Mouse (Mus musculus) limb, embryonic 13.5 days (tissue): ENCODE results near the gene Lce1a1. TPM values are rescaled to one million over a fixed set of nuclear protein-coding genes. Genes with fewer than 3 reads are reported as not detected.
"Not testable (repeated sequence)": the region's sequence is repeated elsewhere in the genome, so short reads cannot be mapped to it uniquely, and the experiment has no call there.

ENCODE experiments used
- ATAC-seq: fragments of 200-750 bp; cut with Nextera tagmentation; 2 replicates; pipeline ENCODE4 v1.8.0; 2017; ENCODE audit warnings: low read depth, moderate number of reproducible peaks, moderate TSS enrichment; ENCODE audit not compliant: low FRiP score
- H3K27ac ChIP-seq: fragments of 300-500 bp; sonication (generic); 2 replicates; pipeline ENCODE4 v1.5.1; 2015; ENCODE audit warnings: inconsistent platforms, mild to moderate bottlenecking, moderate library complexity
- H3K27me3 ChIP-seq: fragments of 300-500 bp; sonication (generic); 2 replicates; pipeline ENCODE4 v1.6.1; 2015; ENCODE audit warnings: mild to moderate bottlenecking, inconsistent platforms
- H3K36me3 ChIP-seq: fragments of 300-500 bp; sonication (generic); 2 replicates; pipeline ENCODE4 v1.6.1; 2015; ENCODE audit warnings: inconsistent platforms, mild to moderate bottlenecking, moderate library complexity
- H3K4me1 ChIP-seq: fragments of 300-500 bp; sonication (generic); 2 replicates; pipeline ENCODE4 v1.6.1; 2015; ENCODE audit warnings: inconsistent platforms
- H3K4me2 ChIP-seq: fragments of 300-500 bp; sonication (generic); replicated peaks from 2 replicates; pipeline ENCODE4 v1.6.1; 2015; ENCODE audit warnings: inconsistent platforms, mild to moderate bottlenecking, moderate library complexity
- H3K4me3 ChIP-seq: fragments of 300-500 bp; sonication (generic); 2 replicates; pipeline ENCODE4 v1.5.1; 2015; ENCODE audit warnings: moderate library complexity, mild to moderate bottlenecking, inconsistent platforms
- H3K9ac ChIP-seq: fragments of 300-500 bp; sonication (generic); 2 replicates; pipeline ENCODE4 v1.6.1; 2015; ENCODE audit warnings: mild to moderate bottlenecking, inconsistent platforms
- H3K9me3 ChIP-seq: fragments of 300-500 bp; sonication (generic); 2 replicates; pipeline ENCODE4 v1.6.1; 2016; ENCODE audit warnings: inconsistent platforms
- WGBS: fragments of 180-500 bp; shearing (Covaris S2); methylation state at CpG from one replicate; pipeline ENCODE4 v1.1.7; 2015; 5-methylcytosine and 5-hydroxymethylcytosine counted together
- polyA plus RNA-seq: library from polyadenylated mRNA; unstranded; fragments of >200 nt; fragmentation: Nextera tagmentation; extraction: Ambion mirVana; gene quantifications from 2 replicates; pipeline ENCODE4 v1.2.1, GENCODE M21; 2015

The Lce1a1 gene
- not detected in 2 replicates for polyA plus RNA-seq

DNA sequence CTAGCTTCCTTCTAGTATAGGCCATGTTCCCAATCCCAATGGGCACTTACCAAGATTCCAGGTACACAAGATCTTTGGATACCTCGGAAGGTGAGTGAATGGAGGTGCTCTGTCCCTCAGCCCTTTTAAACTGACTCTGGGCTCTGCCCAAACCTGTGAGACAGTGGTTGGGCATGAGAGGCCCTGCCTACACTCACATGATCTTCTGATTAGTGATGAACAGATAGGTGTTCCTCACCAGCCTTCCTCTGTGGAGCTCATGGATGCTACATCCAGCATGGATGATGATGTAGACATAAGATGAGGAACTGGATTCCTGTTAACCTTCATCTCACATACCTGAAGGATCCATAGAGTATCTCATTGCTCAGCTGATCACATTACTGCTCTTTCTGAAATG is at the start of gene Lce1a1:
Gene Lce1a1 (minus strand): TSS at position 101 of the 400 bp plus-strand sequence.
- Histone ChIP-seq H3K36me3 (no peaks in the 10 kb centered on the region), H3K27me3 (no peaks in the 10 kb centered on the region), H3K4me2 (no peak within 1 kb of the TSS), H3K4me3 (no peak within 1 kb of the TSS), H3K27ac (no peak within 1 kb of the TSS), H3K9ac (no peak within 1 kb of the TSS), H3K9me3 (no peaks in the 10 kb centered on the region), H3K4me1 (no peaks in the 10 kb centered on the region)
- 92% methylated on average over 1 of the region's 1 CpGs for WGBS
- no peak for ATAC-seq

DNA sequence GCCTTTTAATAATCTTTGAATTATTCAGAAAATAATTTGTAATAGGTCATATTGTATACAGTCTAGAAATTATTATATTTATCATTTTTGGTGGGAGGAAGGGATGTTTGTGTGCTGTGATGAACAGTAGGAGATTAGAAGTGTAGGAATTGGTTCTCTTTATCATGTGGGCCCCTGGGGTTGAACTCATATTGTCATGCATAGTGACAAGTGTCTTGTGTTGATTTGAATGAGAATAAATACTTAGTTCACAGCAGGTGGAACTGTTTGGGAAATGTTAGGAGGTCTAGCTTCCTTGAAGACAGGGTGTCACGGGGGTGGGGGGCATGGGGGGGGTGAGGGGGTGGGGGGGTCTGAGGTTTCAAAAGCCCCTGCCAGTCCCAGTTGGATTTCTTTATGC is 46.5 kb upstream of the Lce1a1 start:
- no peaks in the 10 kb centered on the region for H3K36me3 ChIP-seq
- WGBS = 50% methylated on average over 1 of the region's 1 CpGs

DNA sequence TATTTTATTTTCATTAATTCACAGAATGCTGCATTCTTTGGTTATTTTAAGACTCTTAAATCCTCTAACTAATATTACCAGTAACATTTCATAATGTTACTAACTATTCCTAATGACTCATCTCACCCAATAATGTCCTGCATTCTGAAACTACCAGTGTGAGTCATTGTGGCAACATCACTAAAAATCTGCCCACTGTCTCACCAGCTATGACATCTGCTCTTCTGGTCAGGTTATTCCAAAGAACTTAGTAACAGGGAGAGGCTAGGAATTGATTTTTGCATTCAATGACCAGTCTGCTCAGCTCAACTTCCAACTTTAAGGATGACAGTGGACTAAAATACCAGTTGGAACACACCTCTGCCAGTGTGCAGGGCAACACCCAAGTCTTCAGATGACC is 43.6 kb upstream of the Lce1a1 start:
- no peak overlapping the region for H3K4me3 ChIP-seq
- no peaks in the 10 kb centered on the region for H3K27me3 ChIP-seq
- H3K4me1 ChIP-seq = no peaks in the 10 kb centered on the region
- no peak overlapping the region for H3K4me2 ChIP-seq
- no peak overlapping the region for H3K27ac ChIP-seq
- no peak overlapping the region for H3K9ac ChIP-seq
- H3K36me3 ChIP-seq = no peaks in the 10 kb centered on the region
- no peaks in the 10 kb centered on the region for H3K9me3 ChIP-seq
- ATAC-seq = no peak

More for the DNA sequence above, 46.5 kb upstream of the Lce1a1 start:
- Histone ChIP-seq H3K4me2 (no peak overlapping the region), H3K27me3 (no peaks in the 10 kb centered on the region), H3K9me3 (no peaks in the 10 kb centered on the region), H3K4me1 (no peaks in the 10 kb centered on the region), H3K4me3 (no peak overlapping the region), H3K27ac (no peak overlapping the region), H3K9ac (no peak overlapping the region)
- ATAC-seq = no peak

DNA sequence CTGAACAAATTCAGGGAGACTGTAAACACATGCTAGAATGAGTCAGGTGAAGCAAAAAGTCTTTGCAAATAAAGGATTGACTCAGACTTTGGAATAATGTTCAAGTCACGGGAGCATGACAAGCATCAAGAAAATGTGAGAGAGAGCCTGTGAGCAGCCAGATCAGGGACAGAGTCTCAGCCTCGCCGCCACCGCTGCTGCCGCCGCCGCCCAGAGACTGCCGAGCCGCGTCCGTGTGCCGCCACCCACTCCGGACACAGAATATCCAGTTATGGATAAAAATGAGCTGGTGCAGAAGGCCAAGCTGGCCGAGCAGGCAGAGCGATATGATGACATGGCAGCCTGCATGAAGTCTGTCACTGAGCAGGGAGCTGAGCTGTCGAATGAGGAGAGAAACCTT is 41.0 kb upstream of the Lce1a1 start:
- H3K4me3 ChIP-seq, H3K27me3 ChIP-seq, H3K4me1 ChIP-seq, H3K36me3 ChIP-seq, H3K9ac ChIP-seq, ATAC-seq, H3K27ac ChIP-seq, H3K9me3 ChIP-seq, H3K4me2 ChIP-seq: not testable (repeated sequence)
- 77% methylated on average over 16 of the region's 16 CpGs for WGBS

DNA sequence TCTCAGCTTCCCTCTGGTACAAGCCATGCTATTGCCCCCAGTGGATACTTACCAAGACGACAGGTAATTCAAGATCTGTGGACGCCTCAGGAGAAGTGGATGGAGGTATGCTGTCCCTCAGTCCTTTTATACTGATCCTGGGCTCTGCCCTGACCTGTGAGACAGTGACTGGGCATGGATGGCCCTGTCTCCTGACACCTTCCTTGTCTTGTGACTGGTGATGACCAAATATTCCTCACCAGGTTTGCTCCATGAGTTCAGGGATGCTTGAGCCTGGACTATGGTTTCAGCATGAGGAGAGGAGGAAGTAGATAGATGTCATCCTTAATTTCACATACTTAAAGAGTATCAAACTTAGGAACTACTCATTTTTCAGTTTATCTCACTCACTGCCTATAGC is 39.0 kb upstream of the Lce1a1 start, which contains the start of gene Lce1d:
Gene Lce1d (minus strand): TSS at position 101 of the 400 bp plus-strand sequence.
- no peak for ATAC-seq
- no peaks in the 10 kb centered on the region for H3K27me3 ChIP-seq
- no peak within 1 kb of the TSS for H3K9ac ChIP-seq
- WGBS = 58% methylated on average over 2 of the region's 2 CpGs
- H3K36me3 ChIP-seq = no peaks in the 10 kb centered on the region
- no peaks in the 10 kb centered on the region for H3K9me3 ChIP-seq
- no peak within 1 kb of the TSS for H3K4me3 ChIP-seq
- H3K4me2 ChIP-seq = no peak within 1 kb of the TSS
- no peak within 1 kb of the TSS for H3K27ac ChIP-seq
- H3K4me1 ChIP-seq = no peaks in the 10 kb centered on the region

DNA sequence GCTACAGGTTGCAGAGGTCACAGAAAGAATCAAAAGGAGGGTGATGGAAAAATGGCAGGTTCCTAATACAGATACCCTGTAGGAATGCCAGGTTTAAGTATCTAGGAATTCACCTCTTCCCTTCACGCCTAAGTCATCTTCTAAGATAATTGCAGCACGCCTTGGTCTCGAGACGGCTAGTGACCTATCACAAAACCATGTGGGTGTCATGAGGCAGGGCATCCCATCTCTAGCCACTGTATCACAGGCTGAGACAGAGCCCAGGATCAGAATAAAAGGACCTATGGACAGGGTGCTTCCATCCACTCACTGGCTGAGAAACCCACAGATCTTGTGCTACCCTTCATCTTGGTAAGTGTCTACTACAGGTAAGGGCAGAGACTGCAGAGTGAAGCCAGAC is 30.8 kb upstream of the Lce1a1 start, which contains the start of gene Lce1c:
Gene Lce1c (plus strand): TSS at position 301 of the 400 bp plus-strand sequence.
- Histone ChIP-seq H3K27ac (no peak within 1 kb of the TSS), H3K4me2 (no peak within 1 kb of the TSS)

DNA sequence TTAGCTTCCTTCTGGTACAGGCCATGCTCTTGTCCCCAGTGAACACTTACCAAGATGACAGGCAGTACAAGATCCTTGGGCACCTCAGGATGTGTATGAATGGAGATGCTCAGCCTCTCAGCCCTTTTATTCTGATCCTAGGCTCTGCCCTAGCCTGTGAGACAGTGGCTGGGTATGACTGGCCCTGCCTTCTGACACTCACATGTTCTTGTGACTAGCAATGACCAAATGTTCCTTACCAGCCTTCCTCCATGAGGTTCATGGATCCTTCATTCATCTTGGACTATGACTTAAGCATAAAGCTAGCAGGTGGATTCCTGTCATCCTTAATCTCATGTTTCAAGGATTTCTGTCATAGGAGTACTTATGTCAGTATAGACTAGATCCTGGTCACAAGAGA is 22.1 kb upstream of the Lce1a1 start, which contains the start of gene Lce1a2:
Gene Lce1a2 (minus strand): TSS at position 101 of the 400 bp plus-strand sequence.
- no peak within 1 kb of the TSS for H3K27ac ChIP-seq
- no peaks in the 10 kb centered on the region for H3K9me3 ChIP-seq
- ATAC-seq = no peak
- H3K4me1 ChIP-seq = no peaks in the 10 kb centered on the region
- H3K4me2 ChIP-seq = no peak within 1 kb of the TSS
- H3K4me3 ChIP-seq = no peak within 1 kb of the TSS
- no peaks in the 10 kb centered on the region for H3K36me3 ChIP-seq
- H3K27me3 ChIP-seq = no peaks in the 10 kb centered on the region
- no peak within 1 kb of the TSS for H3K9ac ChIP-seq

More for the DNA sequence above, 30.8 kb upstream of the Lce1a1 start, which contains the start of gene Lce1c:
- no peaks in the 10 kb centered on the region for H3K4me1 ChIP-seq
- 78% methylated on average over 4 of the region's 4 CpGs for WGBS
- no peaks in the 10 kb centered on the region for H3K9me3 ChIP-seq
- no peak within 1 kb of the TSS for H3K4me3 ChIP-seq
- H3K36me3 ChIP-seq = no peaks in the 10 kb centered on the region
- no peaks in the 10 kb centered on the region for H3K27me3 ChIP-seq
- no peak within 1 kb of the TSS for H3K9ac ChIP-seq
- no peak for ATAC-seq

DNA sequence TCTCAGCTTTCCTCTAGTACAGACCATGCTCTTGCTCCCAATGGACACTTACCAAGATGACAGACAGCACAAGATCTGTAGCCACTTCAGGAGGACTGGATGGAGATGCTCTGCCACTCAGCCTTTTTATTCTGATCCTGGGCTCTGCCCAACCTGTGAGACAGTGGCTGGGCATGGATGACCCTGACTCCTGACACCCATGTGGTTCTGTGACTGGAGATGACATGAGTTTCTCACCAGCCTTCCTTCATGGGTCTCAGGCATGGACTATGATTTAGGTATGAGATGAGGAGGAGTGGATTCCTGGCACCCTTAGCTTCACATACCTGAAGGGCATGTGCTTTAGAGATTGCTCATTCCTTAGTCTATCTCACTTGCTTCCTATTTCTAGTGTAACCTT is 8.7 kb upstream of the Lce1a1 start, which contains the start of gene Lce1b:
Gene Lce1b (minus strand): TSS at position 101 of the 400 bp plus-strand sequence.
- H3K9ac ChIP-seq = no peak within 1 kb of the TSS
- H3K4me2 ChIP-seq = no peak within 1 kb of the TSS
- H3K36me3 ChIP-seq = no peaks in the 10 kb centered on the region
- no peaks in the 10 kb centered on the region for H3K27me3 ChIP-seq
- H3K4me1 ChIP-seq = no peaks in the 10 kb centered on the region
- H3K27ac ChIP-seq = no peak within 1 kb of the TSS
- no peaks in the 10 kb centered on the region for H3K9me3 ChIP-seq
- ATAC-seq = no peak
- no peak within 1 kb of the TSS for H3K4me3 ChIP-seq

DNA sequence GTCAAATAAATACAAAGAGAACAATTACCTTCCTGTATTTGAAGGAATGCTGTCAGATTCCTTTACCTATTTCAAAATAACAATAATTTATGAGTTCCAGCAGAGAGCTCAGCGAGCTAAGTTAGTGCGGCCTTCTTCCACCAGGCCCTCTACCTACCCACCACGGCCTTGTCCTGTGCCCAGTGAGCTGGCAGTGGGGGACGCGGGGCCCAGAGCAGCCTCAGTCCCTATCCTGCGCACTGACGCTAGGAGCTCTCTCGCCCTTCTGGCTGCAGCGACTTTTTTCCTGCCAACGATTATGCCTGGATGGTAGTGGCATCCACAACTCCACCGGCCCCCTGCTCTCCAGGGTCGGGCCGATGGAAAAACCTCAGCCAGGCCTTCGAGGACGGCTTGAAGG is 8.3 kb downstream of the Lce1a1 start:
- Histone ChIP-seq H3K9me3 (no peaks in the 10 kb centered on the region), H3K9ac (no peak overlapping the region), H3K4me2 (no peak overlapping the region), H3K27me3 (no peaks in the 10 kb centered on the region), H3K4me3 (no peak overlapping the region), H3K4me1 (no peaks in the 10 kb centered on the region), H3K36me3 (no peaks in the 10 kb centered on the region), H3K27ac (no peak overlapping the region)
- ATAC-seq = no peak
- 89% methylated on average over 15 of the region's 15 CpGs for WGBS

DNA sequence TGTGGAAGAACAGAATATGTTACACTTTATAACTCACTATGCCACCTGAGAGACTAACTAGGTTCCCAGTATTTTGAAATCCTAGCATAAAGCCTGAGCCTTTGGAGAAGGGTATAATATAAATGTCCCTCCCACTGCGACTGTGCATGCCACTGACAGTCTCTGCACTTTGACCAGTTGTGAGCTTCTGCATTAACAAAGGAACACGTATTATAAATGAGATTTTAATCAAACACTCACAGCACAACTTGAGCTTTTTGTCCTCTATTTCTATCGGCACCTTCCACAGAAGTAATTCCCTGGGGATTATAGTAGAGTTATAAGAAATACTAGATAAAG is 9.5 kb downstream of the Lce1a1 start:
- Histone ChIP-seq H3K4me1 (no peaks in the 10 kb centered on the region), H3K27ac (no peak overlapping the region), H3K9me3 (no peaks in the 10 kb centered on the region), H3K9ac (no peak overlapping the region), H3K36me3 (no peaks in the 10 kb centered on the region), H3K27me3 (no peaks in the 10 kb centered on the region), H3K4me3 (no peak overlapping the region), H3K4me2 (no peak overlapping the region)
- WGBS = 78% methylated on average over 3 of the region's 3 CpGs
- no peak for ATAC-seq

DNA sequence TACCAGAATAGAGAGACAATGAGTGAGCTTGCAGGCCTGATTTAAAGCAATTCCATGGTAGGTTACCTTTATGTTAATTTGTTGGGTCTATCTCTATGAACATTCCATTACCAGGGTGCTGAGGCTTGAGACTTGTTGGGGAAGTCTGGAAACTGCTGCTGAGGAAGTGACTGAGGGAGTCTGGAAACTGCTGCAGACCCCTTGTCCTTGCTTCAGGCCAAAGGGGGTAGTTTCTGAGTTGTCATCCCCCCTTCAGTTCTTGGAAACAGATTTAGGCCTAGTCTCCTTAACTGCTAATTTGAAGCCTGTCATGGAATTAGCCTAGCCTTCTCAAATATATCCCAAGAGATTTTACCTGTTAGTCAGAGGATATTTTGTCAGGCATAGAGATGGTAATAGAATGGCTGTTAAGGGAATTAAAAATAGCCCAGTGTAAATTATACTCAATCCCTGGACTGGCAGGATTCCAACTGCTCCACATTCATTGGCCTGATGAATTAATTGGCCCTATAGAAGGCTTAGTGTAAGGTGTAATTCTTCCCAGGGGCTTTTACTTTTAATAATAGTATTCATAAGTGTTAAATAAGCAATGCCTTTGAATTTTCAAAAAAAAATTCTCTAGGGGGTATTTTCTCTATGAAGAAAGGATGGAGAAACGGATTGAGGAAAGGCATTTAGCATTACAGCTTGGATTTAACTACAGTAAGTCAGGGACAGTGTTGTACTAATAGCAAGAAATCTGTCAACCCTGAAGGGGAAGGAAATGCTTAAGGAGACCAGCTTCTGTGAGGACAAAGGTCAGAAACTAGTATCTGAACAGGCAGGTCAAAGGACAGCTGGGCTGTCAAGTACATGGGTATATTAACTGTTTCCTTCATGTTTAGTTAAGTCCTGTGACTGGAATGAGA is 10.1 kb downstream of the Lce1a1 start:
- 27% methylated on average over 1 of the region's 1 CpGs for WGBS

DNA sequence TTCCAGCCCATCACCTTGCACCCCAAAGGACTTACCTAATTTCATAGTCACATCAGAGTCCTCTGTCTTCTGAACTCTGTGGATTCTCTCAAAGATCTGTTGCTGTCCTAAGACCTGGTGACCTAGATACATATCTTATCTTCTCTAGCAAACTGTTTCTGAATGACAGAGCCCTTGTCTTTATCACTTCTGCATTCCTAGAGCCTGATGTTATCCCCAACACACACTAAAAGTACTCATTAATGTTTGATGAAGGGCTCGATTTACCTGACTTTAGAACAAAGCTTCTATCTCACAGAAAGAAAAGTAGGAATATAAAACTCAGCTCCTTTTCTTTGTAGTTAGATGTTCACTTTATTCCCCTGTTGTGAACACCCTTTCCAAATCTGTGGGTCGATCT is 26.5 kb downstream of the Lce1a1 start, which contains the start of gene Lce6a:
Gene Lce6a (minus strand): TSS at position 101 of the 400 bp plus-strand sequence.
- ATAC-seq = no peak
- H3K4me3 ChIP-seq = no peak within 1 kb of the TSS
- no peak within 1 kb of the TSS for H3K9ac ChIP-seq
- no peaks in the 10 kb centered on the region for H3K9me3 ChIP-seq
- WGBS = 73% methylated on average over 2 of the region's 2 CpGs
- no peaks in the 10 kb centered on the region for H3K36me3 ChIP-seq
- H3K27me3 ChIP-seq = no peaks in the 10 kb centered on the region
- no peaks in the 10 kb centered on the region for H3K4me1 ChIP-seq
- no peak within 1 kb of the TSS for H3K27ac ChIP-seq
- no peak within 1 kb of the TSS for H3K4me2 ChIP-seq

More for the DNA sequence above, 10.1 kb downstream of the Lce1a1 start:
- Histone ChIP-seq H3K4me1 (no peaks in the 10 kb centered on the region), H3K4me2 (no peak overlapping the region), H3K9me3 (no peaks in the 10 kb centered on the region), H3K36me3 (no peaks in the 10 kb centered on the region), H3K27me3 (no peaks in the 10 kb centered on the region), H3K27ac (no peak overlapping the region), H3K4me3 (no peak overlapping the region), H3K9ac (no peak overlapping the region)
- ATAC-seq = no peak; the same call in 1 of the 2 replicates
